Mouse (Mus musculus) lung, embryonic 14.5 days (tissue): ENCODE results near the gene Abl1. TPM values are rescaled to one million over a fixed set of nuclear protein-coding genes. Genes with fewer than 3 reads are reported as not detected.

Experiments used
- ATAC-seq: fragments of 200-750 bp; cut with Nextera tagmentation; 2 replicates; pipeline ENCODE4 v1.8.0; 2017; ENCODE audit warnings: mild to moderate bottlenecking, moderate TSS enrichment, moderate library complexity; ENCODE audit not compliant: insufficient read depth
- DNase-seq: peaks from one replicate; pipeline ENCODE4 v3.0.0-alpha.2; 2015
- H3K27ac ChIP-seq: fragments of 300-500 bp; sonication (generic); 2 replicates; pipeline ENCODE4 v1.5.1; 2014; ENCODE audit warnings: low read depth, mild to moderate bottlenecking, moderate library complexity
- H3K27me3 ChIP-seq: fragments of 300-500 bp; sonication (generic); 2 replicates; pipeline ENCODE4 v1.6.1; 2014; ENCODE audit warnings: low read length, control low read depth; ENCODE audit not compliant: insufficient read depth
- H3K36me3 ChIP-seq: fragments of 300-500 bp; sonication (generic); 2 replicates; pipeline ENCODE4 v1.6.1; 2014; ENCODE audit warnings: control low read depth; ENCODE audit not compliant: insufficient read depth
- H3K4me1 ChIP-seq: fragments of 300-500 bp; sonication (generic); 2 replicates; pipeline ENCODE4 v1.6.1; 2014; ENCODE audit warnings: antibody characterized with exemption, control low read depth; ENCODE audit not compliant: insufficient read depth
- H3K4me2 ChIP-seq: fragments of 300-500 bp; sonication (generic); 2 replicates; pipeline ENCODE4 v1.6.1; 2014; ENCODE audit warnings: mild to moderate bottlenecking
- H3K4me3 ChIP-seq: fragments of 300-500 bp; sonication (generic); 2 replicates; pipeline ENCODE4 v1.5.1; 2014; ENCODE audit warnings: low read depth, low read length
- H3K9ac ChIP-seq: fragments of 300-500 bp; sonication (generic); 2 replicates; pipeline ENCODE4 v1.6.1; 2014
- H3K9me3 ChIP-seq: fragments of 300-500 bp; sonication (generic); 2 replicates; pipeline ENCODE4 v1.6.1; 2016; ENCODE audit warnings: low read depth, low read length, control low read depth
- CTCF ChIP-seq: IDR thresholded peaks from 2 replicates; pipeline ENCODE4 v1.5.1; 2016; ENCODE audit warnings: antibody characterized with exemption, low read depth
- WGBS: fragments of 180-500 bp; shearing (Covaris S2); extraction: QIAGEN DNeasy Blood & Tissue Kit; methylation state at CpG from one replicate; pipeline ENCODE4 v1.1.7; 2014; 5-methylcytosine and 5-hydroxymethylcytosine counted together
- polyA plus RNA-seq: library from polyadenylated mRNA; unstranded; fragments of >200 nt; fragmentation: Nextera tagmentation; extraction: Ambion mirVana; gene quantifications from 2 replicates; pipeline ENCODE4 v1.2.1, GENCODE M21; 2014

Gene Abl1
- polyA plus RNA-seq, 1 experiment from 2014 or later = 54.4 TPM

GRCm38 (mm10) chr2:31785074-31785473, 96.9 kb downstream of the Abl1 start:
- H3K27ac ChIP-seq = no peak overlapping the region
- no peak overlapping the region for H3K9ac ChIP-seq
- H3K36me3 ChIP-seq = peaks cover 95% of the 10 kb centered on the region
- H3K27me3 ChIP-seq = no peaks in the 10 kb centered on the region
- ATAC-seq (no peak), DNase-seq (peak; percentile 93)
- no peak overlapping the region for H3K4me2 ChIP-seq
- no peaks in the 10 kb centered on the region for H3K4me1 ChIP-seq
- WGBS = 33% methylated on average over 9 of the region's 9 CpGs
- TF ChIP-seq CTCF = peak; percentile 93
- H3K9me3 ChIP-seq = no peaks in the 10 kb centered on the region
- H3K4me3 ChIP-seq = no peak overlapping the region

DNA sequence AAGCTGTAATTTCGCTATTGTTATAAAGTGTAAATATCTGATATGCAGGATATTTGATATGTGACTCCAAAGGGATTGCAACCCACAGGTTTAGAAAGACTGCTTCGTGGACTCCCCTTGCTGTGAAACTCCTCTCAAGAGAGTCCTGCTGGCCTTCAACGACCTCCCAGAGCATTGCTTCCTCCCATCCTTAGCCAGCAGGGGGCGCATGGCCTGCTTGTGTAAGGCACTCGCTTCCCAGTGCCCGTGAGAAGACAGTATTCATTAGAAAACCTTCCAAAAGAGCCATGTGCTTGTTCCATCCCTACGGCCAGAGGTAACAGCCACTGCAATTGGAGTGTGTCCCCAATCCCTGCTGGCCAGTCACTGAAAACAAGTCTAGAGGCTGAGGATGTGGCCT, 98.9 kb downstream of the Abl1 start:
- WGBS = 20% methylated on average over 7 of the region's 7 CpGs
- Histone ChIP-seq H3K4me3 (no peak overlapping the region), H3K27ac (no peak overlapping the region), H3K4me2 (no peak overlapping the region), H3K9ac (no peak overlapping the region), H3K9me3 (no peaks in the 10 kb centered on the region), H3K27me3 (no peaks in the 10 kb centered on the region), H3K4me1 (no peaks in the 10 kb centered on the region), H3K36me3 (peaks cover 95% of the 10 kb centered on the region)
- peak; percentile 92 for DNase-seq
- ATAC-seq = 0 out of 2 replicates have a peak, but pooled peaks have one; percentile 53
- TF ChIP-seq CTCF = peak; percentile 95

DNA sequence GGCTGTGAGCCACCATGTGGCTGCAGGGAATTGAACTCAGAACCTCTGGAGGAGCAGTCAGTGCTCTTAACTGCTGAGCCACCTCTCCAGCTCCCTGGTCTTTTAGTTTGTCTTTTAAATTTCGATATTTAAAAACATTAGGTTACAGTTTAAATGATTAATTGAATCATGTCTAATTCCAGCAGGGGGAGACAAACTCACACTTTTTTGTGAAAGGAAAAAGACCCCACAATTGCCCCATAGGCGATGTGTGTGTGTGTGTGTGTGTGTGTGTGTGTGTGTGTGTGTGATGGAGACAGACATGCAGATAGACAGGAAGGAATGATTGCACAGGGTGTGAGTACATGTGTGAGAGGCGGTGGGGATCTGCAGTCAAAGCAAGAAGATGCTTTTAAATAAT, 100.1 kb downstream of the Abl1 start:
- no peaks in the 10 kb centered on the region for H3K4me1 ChIP-seq
- ATAC-seq (no peak), DNase-seq (peak; percentile 54)
- no peak overlapping the region for H3K4me2 ChIP-seq
- WGBS = 70% methylated on average over 3 of the region's 3 CpGs
- H3K27me3 ChIP-seq = no peaks in the 10 kb centered on the region
- H3K9ac ChIP-seq = no peak overlapping the region
- no peak overlapping the region for H3K27ac ChIP-seq
- no peak overlapping the region for H3K4me3 ChIP-seq
- H3K9me3 ChIP-seq = no peaks in the 10 kb centered on the region
- TF ChIP-seq CTCF = peak; percentile 36
- H3K36me3 ChIP-seq = peaks cover 95% of the 10 kb centered on the region

DNA sequence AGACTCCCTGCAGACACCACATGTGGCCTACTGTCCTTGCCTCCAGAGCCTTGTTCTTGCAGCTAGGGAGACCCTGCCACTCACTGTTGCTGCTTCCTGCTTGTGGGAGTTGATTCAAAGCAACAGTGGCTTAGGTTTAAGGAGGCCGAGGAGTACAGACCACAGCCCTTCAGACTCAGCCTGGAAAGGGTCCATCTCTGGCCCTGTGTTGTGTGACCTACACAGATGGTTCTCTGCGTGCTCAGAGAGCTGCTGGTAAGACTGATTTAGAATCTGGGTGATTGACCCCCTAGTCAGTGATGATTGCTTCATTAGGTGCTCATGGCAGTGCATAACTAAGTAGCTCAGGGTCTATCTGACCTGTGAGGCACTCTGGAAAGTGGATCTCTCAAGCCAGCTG, 101.0 kb downstream of the Abl1 start:
- 90% methylated on average over 2 of the region's 2 CpGs for WGBS
- no peak overlapping the region for H3K27ac ChIP-seq
- H3K36me3 ChIP-seq = peaks cover 94% of the 10 kb centered on the region

GRCm38 (mm10) chr2:31790728-31791251, 102.6 kb downstream of the Abl1 start:
- H3K4me1 ChIP-seq = no peaks in the 10 kb centered on the region
- WGBS = 88% methylated on average over 13 of the region's 13 CpGs
- DNase-seq (no peak), ATAC-seq (no peak)
- no peak for TF ChIP-seq CTCF
- no peak overlapping the region for H3K9ac ChIP-seq
- no peaks in the 10 kb centered on the region for H3K27me3 ChIP-seq
- no peak overlapping the region for H3K27ac ChIP-seq
- peaks cover 94% of the 10 kb centered on the region for H3K36me3 ChIP-seq
- H3K4me3 ChIP-seq = no peak overlapping the region
- no peak overlapping the region for H3K4me2 ChIP-seq
- H3K9me3 ChIP-seq = no peaks in the 10 kb centered on the region

More for the DNA sequence above, 101.0 kb downstream of the Abl1 start:
- Histone ChIP-seq H3K4me3 (no peak overlapping the region), H3K27me3 (no peaks in the 10 kb centered on the region), H3K9me3 (no peaks in the 10 kb centered on the region), H3K4me2 (no peak overlapping the region), H3K9ac (no peak overlapping the region), H3K4me1 (no peaks in the 10 kb centered on the region)
- ATAC-seq (no peak), DNase-seq (no peak)
- TF ChIP-seq CTCF = no peak

DNA sequence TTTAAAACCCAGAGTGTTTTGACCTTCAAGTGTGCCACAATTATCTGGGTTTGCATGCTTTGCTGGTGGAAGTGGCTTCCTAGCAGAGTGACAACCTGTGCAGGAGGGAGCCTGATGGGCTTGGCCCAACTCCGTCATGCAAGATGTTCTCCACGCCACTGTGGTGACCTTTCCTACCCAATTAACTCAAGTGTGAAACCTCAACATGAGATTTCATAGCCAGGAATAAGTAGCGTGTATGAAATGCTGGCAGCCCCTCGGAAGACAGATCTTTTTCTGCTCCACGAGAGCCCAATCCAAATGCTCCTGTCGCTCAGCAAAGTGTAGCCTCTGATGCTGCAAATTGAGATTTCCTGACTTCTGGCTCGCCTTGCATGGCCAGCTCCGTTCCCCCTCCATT, 103.1 kb downstream of the Abl1 start:
- no peaks in the 10 kb centered on the region for H3K4me1 ChIP-seq
- H3K4me2 ChIP-seq = no peak overlapping the region
- no peak for TF ChIP-seq CTCF
- H3K27ac ChIP-seq = no peak overlapping the region
- no peak for ATAC-seq
- no peak for DNase-seq
- peaks cover 94% of the 10 kb centered on the region for H3K36me3 ChIP-seq
- no peak overlapping the region for H3K9ac ChIP-seq
- no peak overlapping the region for H3K4me3 ChIP-seq
- H3K27me3 ChIP-seq = no peaks in the 10 kb centered on the region
- no peaks in the 10 kb centered on the region for H3K9me3 ChIP-seq
- WGBS = 87% methylated on average over 8 of the region's 8 CpGs

- Histone ChIP-seq H3K4me3 (no peak overlapping the region), H3K36me3 (peaks cover 96% of the 10 kb centered on the region), H3K27me3 (no peaks in the 10 kb centered on the region), H3K27ac (no peak overlapping the region), H3K4me1 (no peaks in the 10 kb centered on the region), H3K4me2 (no peak overlapping the region), H3K9ac (no peak overlapping the region), H3K9me3 (no peaks in the 10 kb centered on the region)
- no peak for DNase-seq
- TF ChIP-seq CTCF = peak; percentile 30; the same call in 1 of the 2 replicates
- no peak for ATAC-seq
- 68% methylated on average over 6 of the region's 6 CpGs for WGBS
These were observed 104.4 kb downstream of the Abl1 start for GRCm38 (mm10) chr2:31792611-31793010.
